8 mouse cellular contexts compared by ENCODE assay signal in genomic region chr12:54805254-54806002, GRCm38 (mm10).
"Had no signal": no experiment of that assay in that cellular context is flagged by ENCODE, and none has a peak within 500 bp of the region (broad histone marks: within the 10 kb centered on the region; RNA-seq: fewer than 3 reads in every experiment).

No protein-coding gene starts in this region.

- H3K27ac ChIP-seq: layer of hippocampus, adult 2 months; limb, embryonic 15.5 days; liver, embryonic 12.5 days; neural tube, embryonic 12.5 days had no signal

- ATAC-seq: liver, embryonic 12.5 days had no signal

- H3K4me3 ChIP-seq: layer of hippocampus, adult 2 months; limb, embryonic 15.5 days; liver, embryonic 12.5 days; neural tube, embryonic 12.5 days had no signal

- DNase-seq: lung, postnatal 10 days; midbrain, embryonic 14.5 days; thymus, postnatal 36 days had no signal

- H3K27me3 ChIP-seq: limb, embryonic 15.5 days; liver, embryonic 12.5 days; neural tube, embryonic 12.5 days had no signal

- H3K9me3 ChIP-seq: limb, embryonic 15.5 days; liver, embryonic 12.5 days; neural tube, embryonic 12.5 days had no signal

- H3K36me3 ChIP-seq: limb, embryonic 15.5 days; liver, embryonic 12.5 days; neural tube, embryonic 12.5 days had no signal

- H3K4me1 ChIP-seq: neural tube, embryonic 12.5 days had no signal

- H3K4me2 ChIP-seq: limb, embryonic 15.5 days; liver, embryonic 12.5 days; lung, embryonic 14.5 days; neural tube, embryonic 12.5 days had no signal

- H3K9ac ChIP-seq: limb, embryonic 15.5 days; liver, embryonic 12.5 days; lung, embryonic 14.5 days; neural tube, embryonic 12.5 days had no signal
